Mouse (Mus musculus) liver, adult 2 months (tissue): ENCODE measurements around the gene Sgip1.

Source experiments
- CTCF ChIP-seq: fragments of 200-500 bp; IDR thresholded peaks from 2 replicates; pipeline ENCODE4 v1.5.1; 2011; ENCODE audit warnings: low read depth, low read length, control low read depth
- POLR2A ChIP-seq: fragments of 200-500 bp; IDR thresholded peaks from 2 replicates; pipeline ENCODE4 v1.6.1; 2011; ENCODE audit warnings: low read length, control low read depth; ENCODE audit not compliant: insufficient read depth; ENCODE audit errors: extremely low read depth

DNA sequence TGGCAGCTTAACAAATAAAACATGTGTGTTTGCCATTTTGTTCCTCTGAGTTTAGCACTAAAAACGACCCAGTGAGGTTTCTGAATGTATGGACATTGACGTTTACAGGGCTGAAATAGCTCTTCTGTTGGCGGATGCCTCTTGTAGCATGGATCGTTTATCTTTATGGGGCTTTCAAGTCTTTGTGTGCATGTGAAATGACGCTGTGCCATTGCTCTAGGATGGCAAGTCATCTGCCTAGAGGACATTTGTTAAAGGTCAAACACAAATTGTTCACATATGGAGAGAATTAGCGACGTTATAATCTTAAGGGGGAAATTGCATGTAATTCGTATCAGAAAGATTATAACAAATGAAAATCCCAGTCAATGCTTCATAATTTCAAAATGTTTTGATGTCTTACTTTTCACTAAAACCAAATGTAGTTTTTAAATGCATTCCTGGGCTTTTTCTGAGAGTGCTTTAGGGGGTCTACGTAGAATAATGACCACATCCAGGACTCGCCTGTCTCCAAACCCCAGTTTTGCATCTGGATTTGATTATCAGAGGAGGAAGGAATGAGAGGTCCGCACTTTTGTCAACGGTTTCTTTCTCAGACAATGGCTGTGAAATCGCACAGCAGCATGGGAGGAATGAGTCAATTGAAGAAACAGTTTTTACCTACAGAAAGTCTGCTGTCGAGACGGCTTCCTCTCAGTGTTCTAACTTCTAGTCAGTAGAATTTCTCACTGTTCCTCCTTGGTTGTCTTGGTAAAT, 264.3 kb downstream of the Sgip1 start:
- no peak for TF ChIP-seq CTCF
- no peak for TF ChIP-seq POLR2A
